Comparison of ENCODE assay signal across 9 mouse cellular contexts in the genomic region with DNA sequence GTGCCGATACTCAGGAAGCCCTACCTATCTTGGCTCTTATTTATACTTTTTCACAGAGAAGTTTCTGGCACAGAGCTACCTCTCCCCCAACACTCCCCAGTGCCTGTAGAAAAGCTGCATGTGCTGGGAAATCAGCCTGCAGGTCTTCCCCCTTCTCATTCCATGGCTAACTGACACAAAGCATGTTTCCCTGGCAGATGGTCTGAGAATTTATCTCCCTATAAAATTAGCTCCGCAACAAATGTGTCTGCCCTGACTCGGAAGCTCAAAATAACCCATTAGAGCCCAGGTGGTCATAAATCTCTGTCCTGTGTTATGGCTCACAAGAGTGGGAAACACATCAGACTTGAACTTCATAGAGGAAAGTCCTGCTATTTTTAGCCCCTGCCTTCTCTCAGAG.
A peak's percentile ranks its signal among the peaks of the same experiment; 100 is the strongest.
DNase-seq lines count a peak whose midpoint lies in the region; ATAC-seq and TF ChIP-seq lines count a peak whose summit lies in the region.
"Had no signal": no experiment of that assay in that cellular context is flagged by ENCODE, and none has a peak within 500 bp of the region (broad histone marks: within the 10 kb centered on the region; RNA-seq: fewer than 3 reads in every experiment).

No protein-coding gene starts in this region.

- TF ChIP-seq CTCF in liver, postnatal 0 days (IDR thresholded peaks at IDR 0.05; ENCODE audit: low read depth), result no peak

- H3K36me3 ChIP-seq in heart, embryonic 10.5 days, result no peaks in the 10 kb centered on the region
- no peaks in the 10 kb centered on the region for H3K36me3 ChIP-seq in midbrain, embryonic 12.5 days
- H3K36me3 ChIP-seq in liver, postnatal 0 days (replicated peaks; ENCODE audit: insufficient read depth, low read length), result no peaks in the 10 kb centered on the region

- peak overlapping the region; percentile 89 for H3K27ac ChIP-seq in heart, embryonic 10.5 days
- peak overlapping the region; percentile 56 for H3K27ac ChIP-seq in midbrain, embryonic 12.5 days (replicated peaks)
- no peak overlapping the region for H3K27ac ChIP-seq in liver, postnatal 0 days (ENCODE audit: low read depth)

- H3K4me1 ChIP-seq in heart, embryonic 10.5 days, result peaks cover 35% of the 10 kb centered on the region
- peaks cover 21% of the 10 kb centered on the region for H3K4me1 ChIP-seq in midbrain, embryonic 12.5 days
- peaks cover 9% of the 10 kb centered on the region for H3K4me1 ChIP-seq in liver, postnatal 0 days (ENCODE audit: insufficient read depth)

- H3K9me3 ChIP-seq in heart, embryonic 10.5 days, result no peaks in the 10 kb centered on the region
- no peaks in the 10 kb centered on the region for H3K9me3 ChIP-seq in midbrain, embryonic 12.5 days
- H3K9me3 ChIP-seq in liver, postnatal 0 days (ENCODE audit: low read length), result no peaks in the 10 kb centered on the region
- H3K9me3 ChIP-seq: megakaryocyte, embryonic 14.5 days had no signal

- intact Hi-C loops in heart, postnatal 25 days (cut with DNase I), result no loop called here

- WGBS in heart, embryonic 10.5 days, result 26% methylated on average over 3 of the region's 3 CpGs
- WGBS in midbrain, embryonic 12.5 days, result 62% methylated on average over 3 of the region's 3 CpGs
- WGBS in liver, postnatal 0 days (ENCODE audit: insufficient replicate concordance), result 49% methylated on average over 3 of the region's 3 CpGs

- DNase-seq in heart, adult 18-20 months, result peak; percentile 23 to 37
- DNase-seq in heart, postnatal 25 days (ENCODE audit: low spot score), result no peak
- peak; percentile 49 for DNase-seq in cerebellum, adult 11-12 months
- DNase-seq in heart, embryonic 10.5 days (ENCODE audit: low spot score), result no peak
- DNase-seq in urinary bladder, postnatal 14 days (ENCODE audit: low spot score), result no peak
- DNase-seq in liver, postnatal 0 days, result no peak

- H3K9ac ChIP-seq in midbrain, embryonic 12.5 days (replicated peaks), result no peak overlapping the region
- H3K9ac ChIP-seq in liver, postnatal 0 days (replicated peaks), result no peak overlapping the region

- no peak overlapping the region for H3K4me2 ChIP-seq in midbrain, embryonic 12.5 days (replicated peaks)
- no peak overlapping the region for H3K4me2 ChIP-seq in liver, postnatal 0 days (ENCODE audit: low read depth, low read length)

- ATAC-seq in midbrain, embryonic 12.5 days (ENCODE audit: low FRiP score, low read depth), result no peak
- ATAC-seq in granulocyte monocyte progenitor cell, adult 5-6 weeks (replicated peaks; ENCODE audit: poor library complexity, severe bottlenecking), result no peak
- no peak for ATAC-seq in liver, postnatal 0 days

- no peaks in the 10 kb centered on the region for H3K27me3 ChIP-seq in heart, embryonic 10.5 days (ENCODE audit: insufficient read depth, poor library complexity, severe bottlenecking)
- H3K27me3 ChIP-seq in midbrain, embryonic 12.5 days, result no peaks in the 10 kb centered on the region
- no peaks in the 10 kb centered on the region for H3K27me3 ChIP-seq in liver, postnatal 0 days (ENCODE audit: insufficient read depth, low read length)
- H3K27me3 ChIP-seq: megakaryocyte, embryonic 14.5 days had no signal

- no peak for TF ChIP-seq EP300 in liver, postnatal 0 days (IDR thresholded peaks at IDR 0.05; ENCODE audit: low read depth)

- no peak overlapping the region for H3K4me3 ChIP-seq in heart, embryonic 10.5 days
- H3K4me3 ChIP-seq in midbrain, embryonic 12.5 days, result no peak overlapping the region
- no peak overlapping the region for H3K4me3 ChIP-seq in liver, postnatal 0 days (ENCODE audit: low read depth, low read length)
- H3K4me3 ChIP-seq: megakaryocyte, embryonic 14.5 days had no signal

Comparison
In these comparisons a context has a peak if more than half of its experiments do, and no peak if none do; other contexts are left out.
1. DNase-seq: peak in heart, adult 18-20 months (2 of 2) and cerebellum, adult 11-12 months (single experiment); none in heart, postnatal 25 days (single experiment), heart, embryonic 10.5 days (single experiment), urinary bladder, postnatal 14 days (single experiment) and liver, postnatal 0 days (single experiment).